Mouse (Mus musculus) adrenal gland, postnatal 10 days (tissue): Measurements from ENCODE around the gene Nckap5. TPM values are rescaled to one million over a fixed set of nuclear protein-coding genes. Genes with fewer than 3 reads are reported as not detected.

Experiments used
- DNase-seq: peaks from one replicate; pipeline ENCODE4 v3.0.0; 2021; ENCODE audit warnings: mixed read lengths
- total RNA-seq, 2 experiments: library from RNA; stranded (reverse); gene quantifications; 2 replicates each; pipeline ENCODE4 v1.2.3; 2021

Nckap5 gene
- total RNA-seq, 2 experiments from 2014 or later, result 22.6 to 37.4 TPM

- DNase-seq, result no peak
These were observed 824.9 kb downstream of the Nckap5 start for GRCm38 (mm10) chr1:126005672-126006071.

- no peak for DNase-seq
These were observed 834.1 kb downstream of the Nckap5 start for GRCm38 (mm10) chr1:125996540-125996939.

- DNase-seq, result no peak
These were observed 842.8 kb downstream of the Nckap5 start for GRCm38 (mm10) chr1:125987803-125988202.

GRCm38 (mm10) chr1:125984570-125984969 lies 846.0 kb downstream of the Nckap5 start:
- no peak for DNase-seq

- no peak for DNase-seq
These were observed 856.0 kb downstream of the Nckap5 start for GRCm38 (mm10) chr1:125974649-125975048.

- no peak for DNase-seq
These were observed 858.7 kb downstream of the Nckap5 start for GRCm38 (mm10) chr1:125971933-125972332.

- DNase-seq, result no peak
These were observed 862.9 kb downstream of the Nckap5 start for GRCm38 (mm10) chr1:125967671-125968070.

- no peak for DNase-seq
These were observed 879.6 kb downstream of the Nckap5 start for GRCm38 (mm10) chr1:125951026-125951425.

GRCm38 (mm10) chr1:125949076-125949475 lies 881.5 kb downstream of the Nckap5 start:
- DNase-seq, result no peak

- DNase-seq, result no peak
These were observed 885.5 kb downstream of the Nckap5 start for GRCm38 (mm10) chr1:125945136-125945535.

GRCm38 (mm10) chr1:125943305-125943704 lies 887.3 kb downstream of the Nckap5 start:
- DNase-seq, result no peak

GRCm38 (mm10) chr1:125925486-125925885 lies 905.1 kb downstream of the Nckap5 start:
- no peak for DNase-seq

- DNase-seq, result no peak
These were observed 907.5 kb downstream of the Nckap5 start for GRCm38 (mm10) chr1:125923062-125923461.

GRCm38 (mm10) chr1:125920696-125921095 lies 909.9 kb downstream of the Nckap5 start:
- DNase-seq, result no peak

- DNase-seq, result no peak
These were observed 917.7 kb downstream of the Nckap5 start, which contains the start of gene Lypd1 for GRCm38 (mm10) chr1:125912601-125913600. Gene Lypd1 (minus strand): TSS chr1:125913101.

GRCm38 (mm10) chr1:125911901-125912445 lies 918.6 kb downstream of the Nckap5 start:
- peak; percentile 43 for DNase-seq

GRCm38 (mm10) chr1:125911337-125911900 lies 919.2 kb downstream of the Nckap5 start:
- peak; percentile 28 for DNase-seq

GRCm38 (mm10) chr1:125910871-125911265 lies 919.7 kb downstream of the Nckap5 start:
- no peak for DNase-seq

GRCm38 (mm10) chr1:125910211-125910870 lies 920.3 kb downstream of the Nckap5 start:
- peak; percentile 23 for DNase-seq

- DNase-seq, result no peak
These were observed 937.4 kb downstream of the Nckap5 start for GRCm38 (mm10) chr1:125893158-125893557.

GRCm38 (mm10) chr1:125870056-125870455 lies 960.5 kb downstream of the Nckap5 start:
- no peak for DNase-seq
